Mouse (Mus musculus): Measurements from ENCODE around the gene Aifm1.

- TF ChIP-seq POLR2A (IDR thresholded peaks at IDR 0.05; ENCODE audit: borderline replicate concordance, extremely low read depth, insufficient read depth, insufficient read length, poor library complexity, severe bottlenecking) (no peak), CTCF (IDR thresholded peaks at IDR 0.05; ENCODE audit: borderline replicate concordance, extremely low read depth, insufficient read depth, insufficient read length) (no peak)
Observed at GRCm38 (mm10) chrX:48434251-48434650, 79.1 kb downstream of the Aifm1 start.
